Mouse (Mus musculus): ENCODE measurements around the gene Thap3. TPM values are rescaled to one million over a fixed set of nuclear protein-coding genes. Genes with fewer than 3 reads are reported as not detected.

The Thap3 gene
- polyA plus RNA-seq, 1 experiment from 2014 or later: 20.8 TPM

GRCm38 (mm10) chr4:151933505-151934214, 55.1 kb downstream of the Thap3 start, which contains the start of gene Dnajc11:
Dnajc11 (plus strand) TSS chr4:151933691.
- H3K27me3 ChIP-seq: no peaks in the 10 kb centered on the region
- TF ChIP-seq CTCF (IDR thresholded peaks at IDR 0.05): peak; percentile 100
- ChIA-PET POLR2A (interaction anchor here (0.7 kb wide), 1 partner anchor 85 kb away, joined by 3 read pairs; no protein-coding TSS in a partner anchor), CTCF (interaction anchor here (0.7 to 0.9 kb wide), 3 partner anchors 10 to 27 kb away, joined by 3 to 4 read pairs (median 3); no protein-coding TSS in a partner anchor)
- peak; percentile 65 for ATAC-seq
- in situ Hi-C loops (cut with MboI; ENCODE audit: low pct_unique_long_range_greater_than_20kb): no loop called here
- DNase-seq (ENCODE audit: low read depth, low spot score): peak; percentile 56

Other genes starting within 250 kb of the Thap3 start
- gene Camta1, start 127.1 kb downstream of the Thap3 start, polyA plus RNA-seq (2021): 28.0 TPM
- gene Dnajc11, start 55.3 kb downstream of the Thap3 start, polyA plus RNA-seq (2021): 42.7 TPM
- 18.6 TPM for gene Phf13, start 7.3 kb upstream of the Thap3 start, polyA plus RNA-seq (2021)
- 16.6 TPM for gene Klhl21, start 19.8 kb upstream of the Thap3 start, polyA plus RNA-seq (2021)
- gene Zbtb48, start 38.7 kb upstream of the Thap3 start, polyA plus RNA-seq (2021): 13.7 TPM
- gene Tas1r1, start 49.6 kb upstream of the Thap3 start, polyA plus RNA-seq (2021): 0.56 TPM
- gene Nol9, start 50.3 kb upstream of the Thap3 start, polyA plus RNA-seq (2021): 19.4 TPM
- 13.0 TPM for gene Plekhg5, start 83.5 kb upstream of the Thap3 start, polyA plus RNA-seq (2021)
- 1.5 TPM for gene Tnfrsf25, start 126.9 kb upstream of the Thap3 start, polyA plus RNA-seq (2021)
- gene Espn, start 163.4 kb upstream of the Thap3 start, polyA plus RNA-seq (2021): 1.3 TPM
- gene Hes2, start 169.9 kb upstream of the Thap3 start, polyA plus RNA-seq (2021): not detected
- gene Acot7, start 189.1 kb upstream of the Thap3 start, polyA plus RNA-seq (2021): 102 TPM

Data from Patski (cell line).